Mouse (Mus musculus) neural tube, embryonic 14.5 days (tissue): ENCODE results near the gene Rnf123. TPM values are rescaled to one million over a fixed set of nuclear protein-coding genes. Genes with fewer than 3 reads are reported as not detected.

Experiments
- ATAC-seq: fragments of 200-750 bp; cut with Nextera tagmentation; 2 replicates; pipeline ENCODE4 v1.8.0; 2017; ENCODE audit warnings: low read depth, mild to moderate bottlenecking, moderate TSS enrichment, moderate library complexity
- H3K27ac ChIP-seq: fragments of 300-500 bp; sonication (generic); 2 replicates; pipeline ENCODE4 v1.5.1; 2014; ENCODE audit warnings: low read depth, mild to moderate bottlenecking, control low read depth, low read length, moderate library complexity, mixed read lengths
- H3K27me3 ChIP-seq: fragments of 300-500 bp; sonication (generic); 2 replicates; pipeline ENCODE4 v1.6.1; 2014; ENCODE audit warnings: low read length; ENCODE audit not compliant: control insufficient read depth, insufficient read depth
- H3K36me3 ChIP-seq: fragments of 300-500 bp; sonication (generic); 2 replicates; pipeline ENCODE4 v1.6.1; 2014; ENCODE audit warnings: low read length, mixed read lengths; ENCODE audit not compliant: control insufficient read depth, insufficient read depth
- H3K4me1 ChIP-seq: fragments of 300-500 bp; sonication (generic); 2 replicates; pipeline ENCODE4 v1.6.1; 2014; ENCODE audit warnings: low read length; ENCODE audit not compliant: control insufficient read depth, insufficient read depth
- H3K4me2 ChIP-seq: fragments of 300-500 bp; sonication (generic); 2 replicates; pipeline ENCODE4 v1.6.1; 2014; ENCODE audit warnings: mild to moderate bottlenecking, low read depth, low read length, control low read depth
- H3K4me3 ChIP-seq: fragments of 300-500 bp; sonication (generic); 2 replicates; pipeline ENCODE4 v1.5.1; 2014; ENCODE audit warnings: low read depth, low read length, control low read depth, mixed read lengths
- H3K9ac ChIP-seq: fragments of 300-500 bp; sonication (generic); replicated peaks from 2 replicates; pipeline ENCODE4 v1.6.1; 2014; ENCODE audit warnings: low read depth, mild to moderate bottlenecking, control low read depth, low read length, mixed read lengths
- H3K9me3 ChIP-seq: fragments of 300-500 bp; sonication (generic); 2 replicates; pipeline ENCODE4 v1.6.1; 2016; ENCODE audit warnings: low read length; ENCODE audit not compliant: control insufficient read depth
- WGBS: fragments of 180-500 bp; shearing (Covaris S2); extraction: QIAGEN DNeasy Blood & Tissue Kit; methylation state at CpG from one replicate; pipeline ENCODE4 v1.1.7; 2014; 5-methylcytosine and 5-hydroxymethylcytosine counted together
- polyA plus RNA-seq: library from polyadenylated mRNA; unstranded; fragments of >200 nt; fragmentation: Nextera tagmentation; extraction: Ambion mirVana; gene quantifications from 2 replicates; pipeline ENCODE4 v1.2.1, GENCODE M21; 2014

Rnf123 gene
- polyA plus RNA-seq, 1 experiment from 2014 or later = 47.7 TPM

GRCm38 (mm10) chr9:108094184-108094941 lies 11.2 kb upstream of the Rnf123 start, which contains the start of gene Apeh:
Apeh (minus strand) TSS chr9:108094606.
- peak; percentile 93 for ATAC-seq
- Histone ChIP-seq H3K9me3 (no peaks in the 10 kb centered on the region), H3K4me3 (peak within 1 kb of the TSS; percentile 67), H3K27me3 (no peaks in the 10 kb centered on the region), H3K9ac (peak within 1 kb of the TSS; percentile 72), H3K36me3 (peaks cover 44% of the 10 kb centered on the region), H3K4me1 (peaks cover 13% of the 10 kb centered on the region), H3K4me2 (peak within 1 kb of the TSS; percentile 62), H3K27ac (peak within 1 kb of the TSS; percentile 69)
- under 1% methylated on average over 52 of the region's 52 CpGs for WGBS

GRCm38 (mm10) chr9:108093586-108093985 lies 10.4 kb upstream of the Rnf123 start:
- 69% methylated on average over 10 of the region's 10 CpGs for WGBS
- Histone ChIP-seq H3K4me1 (peaks cover 13% of the 10 kb centered on the region), H3K27ac (no peak overlapping the region), H3K4me3 (peak overlapping the region; percentile 67), H3K27me3 (no peaks in the 10 kb centered on the region), H3K36me3 (peaks cover 46% of the 10 kb centered on the region), H3K4me2 (peak overlapping the region; percentile 62), H3K9ac (peak overlapping the region; percentile 72), H3K9me3 (no peaks in the 10 kb centered on the region)
- ATAC-seq = no peak

- no peak overlapping the region for H3K4me3 ChIP-seq
- 94% methylated on average over 7 of the region's 7 CpGs for WGBS
- H3K36me3 ChIP-seq = peaks cover 59% of the 10 kb centered on the region
- no peaks in the 10 kb centered on the region for H3K9me3 ChIP-seq
- H3K27ac ChIP-seq = no peak overlapping the region
- ATAC-seq = no peak
- peaks cover 9% of the 10 kb centered on the region for H3K4me1 ChIP-seq
- H3K27me3 ChIP-seq = no peaks in the 10 kb centered on the region
- H3K9ac ChIP-seq = no peak overlapping the region
- H3K4me2 ChIP-seq = no peak overlapping the region
Observed at GRCm38 (mm10) chr9:108090611-108091120, 7.5 kb upstream of the Rnf123 start.

DNA sequence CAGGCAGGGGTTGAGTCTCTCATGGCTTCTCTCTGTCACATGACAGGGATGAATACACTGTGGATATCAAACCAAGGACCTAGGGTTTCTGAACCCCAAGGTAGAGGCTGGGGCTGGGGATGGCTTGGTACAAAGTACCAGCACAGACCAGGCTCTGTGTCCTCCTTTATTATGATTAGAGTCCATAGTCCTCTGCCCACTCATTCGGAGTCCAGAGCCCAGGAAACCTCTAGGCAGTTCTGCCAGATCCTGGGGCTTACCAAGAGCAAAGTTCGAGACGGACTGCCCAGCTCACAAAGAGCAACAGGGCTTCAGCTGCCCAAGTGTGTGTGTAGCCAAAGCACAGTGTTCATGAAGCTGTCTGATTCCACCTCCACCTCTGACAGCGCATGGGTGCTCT lies 2.1 kb upstream of the Rnf123 start:
- WGBS = 93% methylated on average over 4 of the region's 4 CpGs
- H3K27me3 ChIP-seq = peaks cover 13% of the 10 kb centered on the region
- no peak overlapping the region for H3K4me3 ChIP-seq
- no peaks in the 10 kb centered on the region for H3K9me3 ChIP-seq
- ATAC-seq = no peak
- no peaks in the 10 kb centered on the region for H3K4me1 ChIP-seq
- no peak overlapping the region for H3K4me2 ChIP-seq
- H3K9ac ChIP-seq = no peak overlapping the region
- no peak overlapping the region for H3K27ac ChIP-seq
- H3K36me3 ChIP-seq = peaks cover 51% of the 10 kb centered on the region

DNA sequence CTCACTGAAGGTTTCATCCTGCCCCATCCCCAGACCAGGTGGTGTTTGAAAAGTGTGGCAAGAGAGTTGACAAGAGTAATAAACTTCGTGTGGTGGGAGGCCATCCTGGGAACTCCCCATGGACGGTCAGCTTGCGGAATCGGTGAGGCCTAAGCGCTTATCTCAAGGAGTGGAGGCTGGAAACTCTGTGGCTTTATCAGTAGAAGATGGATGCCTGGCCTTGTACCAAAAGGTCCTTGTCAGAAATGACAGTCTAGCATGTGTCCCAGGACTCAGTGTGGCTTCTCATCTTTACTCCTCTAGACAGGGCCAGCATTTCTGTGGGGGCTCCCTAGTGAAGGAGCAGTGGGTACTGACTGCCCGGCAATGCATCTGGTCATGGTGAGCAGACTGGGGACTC lies 415 bp upstream of the Rnf123 start:
- peaks cover 13% of the 10 kb centered on the region for H3K27me3 ChIP-seq
- H3K4me3 ChIP-seq = no peak overlapping the region
- H3K27ac ChIP-seq = no peak overlapping the region
- H3K4me2 ChIP-seq = no peak overlapping the region
- H3K4me1 ChIP-seq = peaks cover 2% of the 10 kb centered on the region
- peaks cover 35% of the 10 kb centered on the region for H3K36me3 ChIP-seq
- no peak overlapping the region for H3K9ac ChIP-seq
- WGBS = 82% methylated on average over 6 of the region's 6 CpGs
- H3K9me3 ChIP-seq = no peaks in the 10 kb centered on the region
- ATAC-seq = no peak

- Histone ChIP-seq H3K27ac (no peak overlapping the region), H3K4me2 (no peak overlapping the region), H3K9me3 (no peaks in the 10 kb centered on the region), H3K27me3 (peaks cover 13% of the 10 kb centered on the region), H3K4me3 (no peak overlapping the region), H3K4me1 (peaks cover 7% of the 10 kb centered on the region), H3K36me3 (peaks cover 25% of the 10 kb centered on the region), H3K9ac (0 out of 2 replicates have a peak overlapping the region, but pooled peaks have one; percentile 16)
- 8% methylated on average over 19 of the region's 19 CpGs for WGBS
- ATAC-seq = no peak
Observed at GRCm38 (mm10) chr9:108082549-108082948, 597 bp downstream of the Rnf123 start.

- Histone ChIP-seq H3K9ac (peak within 1 kb of the TSS; percentile 89; the same call in 1 of the 2 replicates), H3K4me3 (peak within 1 kb of the TSS; percentile 87), H3K4me1 (peaks cover 7% of the 10 kb centered on the region), H3K36me3 (peaks cover 6% of the 10 kb centered on the region; the same call in 1 of the 2 replicates), H3K9me3 (no peaks in the 10 kb centered on the region), H3K27me3 (peaks cover 13% of the 10 kb centered on the region), H3K4me2 (peak within 1 kb of the TSS; percentile 93), H3K27ac (no peak within 1 kb of the TSS)
- WGBS = 80% methylated on average over 5 of the region's 5 CpGs
- ATAC-seq = no peak
Observed at GRCm38 (mm10) chr9:108080168-108080567, 3.0 kb downstream of the Rnf123 start, which contains the start of gene Mst1. Mst1 (plus strand) TSS chr9:108080436.

DNA sequence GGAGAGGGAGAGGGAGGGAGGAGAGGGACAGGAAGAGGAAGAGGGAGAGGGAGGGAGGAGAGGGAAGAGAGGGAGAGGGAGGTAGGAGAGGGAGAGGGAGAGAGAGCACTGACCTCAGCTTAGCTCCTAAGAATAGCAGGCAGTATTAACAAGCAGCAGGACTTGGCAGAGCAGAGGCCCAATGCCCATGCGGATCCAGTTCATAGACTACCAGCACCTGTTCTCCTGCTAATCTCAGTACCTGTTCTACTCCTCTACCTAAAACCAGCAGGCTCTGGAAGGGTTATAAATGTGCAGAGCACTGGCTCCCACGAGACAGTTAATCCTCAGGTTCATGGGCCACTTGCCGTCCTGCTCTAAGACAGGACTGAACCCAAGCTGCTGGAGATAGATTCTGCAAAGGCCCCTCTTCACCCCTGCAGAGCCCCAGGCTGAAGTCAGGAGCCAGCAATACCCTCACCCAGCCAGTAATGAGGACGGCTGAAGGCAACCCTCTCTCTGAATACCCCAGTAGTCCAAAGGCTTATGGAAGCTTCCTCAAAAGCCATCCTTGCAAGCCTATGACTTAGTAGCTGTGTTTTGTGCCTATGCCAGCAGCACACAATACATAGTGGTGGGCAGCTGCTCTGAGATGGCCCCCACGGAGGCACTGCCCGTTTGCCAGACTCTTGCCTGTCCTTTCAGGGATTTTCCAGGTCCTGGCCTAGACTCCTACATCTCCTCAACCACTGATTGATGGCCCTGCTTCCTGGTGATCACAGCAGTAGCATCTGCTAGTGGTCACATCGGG lies 9.8 kb downstream of the Rnf123 start:
- no peak for ATAC-seq

More for the DNA sequence above, 9.8 kb downstream of the Rnf123 start:
- peaks cover 2% of the 10 kb centered on the region for H3K4me1 ChIP-seq
- H3K4me2 ChIP-seq = no peak overlapping the region
- H3K4me3 ChIP-seq = no peak overlapping the region
- H3K27me3 ChIP-seq = no peaks in the 10 kb centered on the region
- H3K36me3 ChIP-seq = peaks cover 7% of the 10 kb centered on the region; the same call in 1 of the 2 replicates
- no peak overlapping the region for H3K27ac ChIP-seq
- H3K9ac ChIP-seq = no peak overlapping the region
- H3K9me3 ChIP-seq = no peaks in the 10 kb centered on the region
- WGBS = 70% methylated on average over 7 of the region's 7 CpGs
